Mouse (Mus musculus) cerebellum, postnatal 10 days (tissue): ENCODE results near the gene Clcnkb.
A peak's percentile ranks its signal among the peaks of the same experiment; 100 is the strongest.

Source experiments
- DNase-seq, 2 experiments: peaks; one replicate each; pipeline ENCODE4 v3.0.0; 2021; ENCODE audit warnings: mixed read lengths in 2 of 2

Gene Clcnkb

GRCm38 (mm10) chr4:141433191-141433590 lies 17.4 kb upstream of the Clcnkb start:
- DNase-seq = no peak

DNA sequence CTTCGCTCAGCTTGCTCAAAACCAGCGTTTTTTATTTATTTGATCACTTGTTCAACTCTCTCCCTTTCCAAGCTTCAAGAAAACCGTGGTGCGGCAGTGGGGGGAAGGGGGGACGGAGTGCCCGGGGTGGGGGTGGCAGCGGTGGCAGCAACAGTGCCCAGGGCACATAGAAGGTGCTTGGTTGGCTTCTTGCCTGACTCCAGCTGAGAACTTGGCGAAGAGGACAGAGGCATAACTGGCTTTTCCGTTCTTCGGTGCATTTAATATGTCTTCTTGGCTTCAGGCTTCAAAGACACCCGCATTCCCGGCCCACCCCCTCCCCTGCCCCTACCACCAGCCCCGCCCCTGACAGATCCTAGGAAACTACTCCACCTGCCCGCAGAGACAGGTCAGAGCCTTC lies 16.9 kb upstream of the Clcnkb start:
- peak; percentile 78 to 81 for DNase-seq

GRCm38 (mm10) chr4:141430997-141431396 lies 15.2 kb upstream of the Clcnkb start:
- DNase-seq = peak; percentile 86 to 88

GRCm38 (mm10) chr4:141429847-141430246 lies 14.0 kb upstream of the Clcnkb start:
- peak; percentile 56 to 60 for DNase-seq

DNA sequence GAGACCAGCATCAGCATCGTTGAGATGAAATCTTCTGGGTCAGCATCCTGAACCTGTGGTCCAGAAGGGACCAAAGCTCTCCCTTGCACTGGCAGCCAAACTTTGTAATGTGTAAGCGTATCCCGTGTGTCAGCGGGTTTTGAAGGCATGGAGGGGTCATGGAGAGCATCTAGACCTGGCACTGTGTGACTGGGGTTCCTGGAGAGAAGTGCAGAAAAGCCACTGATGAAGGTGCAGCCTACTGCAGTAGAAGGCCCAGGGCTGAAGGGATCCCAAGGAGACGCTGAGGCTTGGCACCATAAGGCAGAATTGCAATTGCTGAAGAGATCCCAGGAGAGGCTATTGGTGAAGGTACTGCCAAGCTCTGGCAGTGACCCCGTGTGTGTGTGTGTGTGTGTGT lies 13.6 kb upstream of the Clcnkb start:
- no peak for DNase-seq

DNA sequence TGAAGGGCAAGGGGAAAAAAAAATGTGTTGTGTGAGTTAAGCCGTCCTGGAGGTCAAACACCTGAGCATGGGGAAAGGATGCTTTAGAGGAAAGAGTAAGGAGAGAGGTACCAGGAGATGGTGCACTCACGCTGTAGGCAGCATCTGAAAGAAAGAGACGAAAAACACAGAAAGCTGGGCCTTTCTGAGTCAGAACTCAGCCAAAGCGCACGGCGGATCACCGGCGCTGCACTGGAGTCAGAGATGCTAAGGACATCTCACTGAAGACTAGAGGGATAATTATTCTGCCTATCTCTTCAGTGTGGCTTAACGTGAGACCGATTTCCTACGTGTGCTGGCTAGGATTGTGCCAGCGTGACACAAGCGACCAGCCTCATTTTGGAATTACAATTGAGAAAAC lies 12.1 kb upstream of the Clcnkb start:
- no peak for DNase-seq

- no peak for DNase-seq
Measured at GRCm38 (mm10) chr4:141426796-141427745, 11.3 kb upstream of the Clcnkb start.

DNA sequence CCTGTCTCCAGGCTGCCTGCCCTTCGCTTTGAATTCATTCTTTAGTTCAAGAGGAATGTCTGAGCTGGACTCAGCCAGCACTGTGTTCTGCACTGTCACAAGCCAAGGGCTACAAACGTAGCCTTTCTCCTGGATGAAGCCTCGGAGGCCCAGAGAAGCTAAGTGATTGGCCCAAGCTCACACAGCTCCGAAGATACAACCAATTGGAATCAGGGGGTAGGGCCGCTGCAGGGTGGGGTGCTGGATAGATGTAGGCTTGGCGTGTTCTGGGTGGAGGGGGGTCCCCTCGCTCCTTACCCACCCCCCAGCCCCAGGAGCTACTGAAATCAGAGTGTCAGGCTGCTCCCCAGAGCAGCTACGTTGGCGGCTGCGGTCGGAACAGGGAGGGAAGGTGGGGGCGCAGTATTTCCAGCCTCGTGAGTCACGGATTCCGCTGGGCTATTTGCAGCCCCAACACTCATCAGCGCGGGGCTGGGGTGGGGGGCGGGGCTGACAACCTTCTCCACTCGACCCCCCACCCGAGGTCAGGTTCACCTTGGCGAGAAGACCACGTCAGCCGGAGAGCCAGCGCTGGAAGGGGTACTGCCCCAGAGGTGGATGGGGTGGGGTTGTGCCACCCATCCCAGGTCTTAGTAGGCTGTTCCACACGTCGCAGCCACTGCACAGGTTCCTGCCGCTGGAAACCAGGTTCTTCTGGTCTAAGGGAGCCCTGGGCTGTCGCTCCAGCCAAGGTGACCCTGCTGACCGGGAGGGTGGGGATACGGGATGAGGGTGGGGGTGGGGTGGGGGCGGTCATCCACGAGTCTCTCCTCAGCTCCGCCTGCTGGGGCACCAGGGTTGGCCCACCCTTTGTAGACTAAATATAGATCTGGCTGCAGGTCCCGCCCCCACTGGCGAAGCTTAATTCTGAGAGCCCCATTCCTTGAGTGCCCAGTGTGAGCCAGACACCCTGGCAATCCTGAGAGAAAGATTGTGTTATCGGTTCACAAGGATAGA lies 10.0 kb upstream of the Clcnkb start:
- peak; percentile 62 to 73 for DNase-seq

GRCm38 (mm10) chr4:141423691-141424431 lies 8.0 kb upstream of the Clcnkb start:
- no peak for DNase-seq

GRCm38 (mm10) chr4:141423288-141423687 lies 7.5 kb upstream of the Clcnkb start:
- DNase-seq = no peak

DNA sequence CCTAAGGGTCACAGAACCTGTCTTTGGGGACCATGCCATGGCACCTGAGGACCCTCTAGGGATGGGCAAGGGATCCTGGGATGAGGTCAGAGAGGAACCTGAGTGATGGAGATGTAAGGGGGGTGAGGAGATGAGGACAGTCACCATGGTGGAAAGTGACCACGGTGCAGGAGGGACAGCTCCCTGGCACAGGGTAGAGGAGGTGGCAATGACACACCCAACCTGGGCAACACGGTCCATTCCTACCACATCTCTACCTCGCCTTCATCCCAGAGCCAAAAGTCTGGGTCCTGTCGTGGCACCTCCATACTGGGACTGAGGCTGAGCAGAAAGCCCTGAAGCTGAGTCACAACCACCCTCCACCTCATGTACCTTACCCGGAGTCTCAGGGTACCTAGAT lies 7.0 kb upstream of the Clcnkb start:
- no peak for DNase-seq

DNA sequence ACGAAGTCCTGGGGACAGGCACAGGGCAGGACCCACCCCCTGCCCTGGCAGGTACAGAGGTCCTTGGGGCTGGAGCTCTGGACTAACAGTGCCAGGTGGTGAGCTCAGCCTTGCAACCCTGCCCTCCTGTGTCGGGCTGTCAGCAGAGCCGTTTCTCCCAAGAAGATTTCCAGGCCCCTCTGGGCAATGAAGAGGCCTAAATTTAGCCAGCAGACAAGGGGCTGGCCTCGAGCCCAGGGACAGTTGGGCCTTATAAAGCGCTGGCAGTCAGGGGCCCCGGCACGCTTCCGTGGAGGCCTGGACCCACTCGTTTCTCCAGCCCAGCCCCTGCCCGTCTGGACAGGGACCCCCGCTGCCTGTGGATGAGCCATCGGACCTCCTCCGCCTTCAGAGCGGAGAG lies 5.6 kb upstream of the Clcnkb start:
- peak; percentile 80 to 85 for DNase-seq

GRCm38 (mm10) chr4:141420886-141421285 lies 5.1 kb upstream of the Clcnkb start:
- no peak for DNase-seq

DNA sequence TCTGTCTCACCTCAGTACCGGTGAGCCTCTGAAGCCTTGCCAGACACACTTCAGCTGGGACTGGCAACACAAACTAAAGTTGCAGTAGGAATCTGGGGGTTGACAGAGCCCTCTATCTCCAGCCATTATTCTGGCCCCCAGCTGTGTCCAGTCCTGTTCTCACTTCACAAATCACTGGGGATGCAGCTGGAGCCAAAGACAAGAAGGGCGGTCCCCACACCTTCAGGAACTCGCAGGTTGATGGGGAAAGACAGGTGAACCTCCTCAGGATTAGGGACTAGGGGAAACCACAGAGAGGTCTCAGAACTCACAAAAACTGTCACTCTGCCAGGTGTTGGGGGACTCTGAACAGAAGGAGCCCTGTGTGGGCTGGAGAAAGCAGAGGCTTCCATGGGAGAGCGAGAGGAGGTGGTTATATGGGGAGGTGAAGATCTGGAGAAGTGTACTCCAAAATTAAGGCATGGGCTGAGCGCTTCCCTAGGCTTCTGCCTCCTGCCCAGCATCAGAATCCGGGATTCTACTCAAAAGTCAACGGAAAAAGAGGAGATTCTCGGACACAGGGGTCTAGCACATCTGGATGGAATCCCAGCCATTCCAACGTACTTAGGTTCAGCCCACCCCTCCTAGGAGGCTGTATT lies 4.5 kb upstream of the Clcnkb start, which contains the start of gene Hspb7:
Gene Hspb7, plus strand, starts transcription at position 588 of the 638 bp plus-strand sequence.
- no peak for DNase-seq

GRCm38 (mm10) chr4:141419398-141420191 lies 3.8 kb upstream of the Clcnkb start:
- DNase-seq = no peak

DNA sequence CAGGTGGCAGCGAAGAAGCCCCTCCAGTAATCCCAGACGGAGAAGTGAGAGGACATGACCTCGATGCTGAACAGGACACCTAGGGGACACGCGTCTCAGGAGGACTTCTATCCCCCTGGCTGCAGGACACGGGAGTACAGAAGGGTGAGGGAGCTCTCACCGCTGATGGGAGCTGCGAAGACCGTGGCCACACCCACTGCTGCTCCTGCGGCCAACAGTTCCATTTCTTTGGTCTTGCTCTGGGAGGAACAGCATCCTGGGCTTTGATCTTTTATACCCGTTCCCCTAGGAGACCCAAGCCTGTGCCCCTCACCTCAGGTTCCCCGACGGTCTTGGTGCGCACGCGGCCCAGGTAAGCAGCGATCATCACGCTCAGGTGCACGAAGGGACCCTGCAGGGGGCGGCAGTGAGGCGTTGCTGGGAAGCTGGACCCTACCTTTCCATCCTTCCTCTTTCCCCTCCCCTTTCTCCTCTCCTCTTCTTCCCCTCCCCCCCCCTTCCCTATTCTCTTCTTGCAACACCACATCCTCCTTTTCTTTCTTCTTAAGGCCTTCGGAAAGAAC lies 4.3 kb downstream of the Clcnkb start:
- DNase-seq = peak; percentile 48 to 53

DNA sequence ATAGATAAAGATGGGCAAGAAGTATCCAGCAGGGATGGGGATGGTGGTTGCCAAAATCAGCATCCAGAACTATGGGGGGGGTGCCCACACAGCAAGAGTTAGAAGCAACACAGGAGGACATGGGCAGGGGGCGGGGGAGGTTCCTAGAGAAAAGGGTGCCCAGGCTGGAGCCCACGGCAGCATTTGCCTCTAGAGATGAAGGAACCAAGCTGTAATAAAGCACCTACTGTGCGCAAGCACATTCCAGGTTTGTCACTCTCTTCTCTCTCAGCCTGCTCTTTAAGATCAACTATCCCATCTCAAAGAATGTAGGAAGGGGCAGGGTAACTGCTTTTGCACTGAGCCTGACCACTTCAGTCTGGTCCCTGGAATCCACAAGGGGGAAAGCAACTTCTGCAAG lies 7.2 kb downstream of the Clcnkb start:
- DNase-seq = no peak

DNA sequence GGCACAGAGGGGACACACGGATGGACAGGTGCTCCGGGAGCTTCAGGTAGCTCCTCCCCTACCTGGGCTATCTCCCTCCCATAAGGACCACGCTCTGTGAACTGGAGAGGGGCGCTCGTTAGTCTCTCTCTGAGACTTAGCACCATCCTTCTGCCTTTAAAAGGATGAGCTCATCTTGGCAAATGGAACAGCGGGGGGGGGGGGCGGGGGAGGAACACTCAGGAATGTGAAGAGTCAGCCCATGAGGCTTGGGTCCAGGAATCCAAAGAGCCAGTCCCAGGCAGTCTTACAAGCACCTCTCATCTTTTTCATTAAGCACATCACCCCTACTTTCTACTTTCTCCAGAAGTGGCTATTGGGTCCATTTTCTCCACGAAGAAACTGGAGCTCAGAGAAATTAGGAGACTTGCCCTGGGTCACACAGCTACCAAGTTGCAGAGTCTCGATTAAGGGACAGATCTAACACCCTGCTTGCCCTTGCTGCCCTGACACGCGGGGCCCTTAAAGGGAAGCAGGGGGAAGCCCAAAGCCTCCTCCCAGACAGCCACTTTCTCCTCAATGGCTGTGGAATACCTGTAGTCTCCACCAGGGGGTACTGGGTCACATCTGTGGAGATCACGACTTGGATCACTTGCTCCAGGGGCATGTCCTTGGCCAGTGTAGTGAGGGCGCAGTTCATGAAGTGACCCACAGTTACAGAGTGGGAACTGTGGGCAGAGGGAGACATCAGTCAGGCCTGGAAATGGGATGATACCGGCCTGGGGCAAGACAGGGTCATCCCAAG lies 9.1 kb downstream of the Clcnkb start:
- peak; percentile 54 to 65 for DNase-seq

DNA sequence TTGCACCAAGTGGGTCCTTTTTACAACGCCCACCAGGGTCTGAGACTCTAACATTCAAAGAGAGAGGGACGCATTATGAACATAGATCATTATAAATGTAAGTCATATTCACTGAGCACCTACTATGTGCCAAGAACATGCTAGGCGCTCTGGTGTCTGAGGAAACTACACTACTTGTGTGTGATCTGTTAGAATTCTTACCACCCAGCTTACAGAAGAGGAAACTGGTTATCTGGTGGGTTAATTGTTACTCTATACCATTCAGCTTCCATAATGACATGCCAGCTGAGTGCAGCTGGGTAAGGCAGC lies 10.5 kb downstream of the Clcnkb start:
- DNase-seq = no peak
